Mouse (Mus musculus): Measurements from ENCODE around the gene Hdac5. TPM values are rescaled to one million over a fixed set of nuclear protein-coding genes. Genes with fewer than 3 reads are reported as not detected.

The Hdac5 gene
- polyA plus RNA-seq (2015; fragmentation: Nextera tagmentation; extraction: Ambion mirVana), result 17.7 and 17.8 TPM in 2 replicates

- H3K4me2 ChIP-seq (ENCODE audit: low read depth, low read length), result peak within 1 kb of the TSS; percentile 98
Measured at GRCm38 (mm10) chr11:102230006-102230741, at the start of gene Hdac5. Hdac5 (minus strand) TSS chr11:102230166.

GRCm38 (mm10) chr11:102279595-102279994 is 49.6 kb upstream of the Hdac5 start:
- H3K4me3 ChIP-seq (ENCODE audit: low read depth, low read length), result no peak overlapping the region
- no peaks in the 10 kb centered on the region for H3K9me3 ChIP-seq (ENCODE audit: low read length)
- TF ChIP-seq CTCF (IDR thresholded peaks at IDR 0.05; ENCODE audit: low read depth) (no peak), EP300 (IDR thresholded peaks at IDR 0.05; ENCODE audit: low read depth) (no peak)
- 88% methylated on average over 3 of the region's 3 CpGs for WGBS (ENCODE audit: insufficient replicate concordance)
- H3K36me3 ChIP-seq (replicated peaks; ENCODE audit: insufficient read depth, low read length), result no peaks in the 10 kb centered on the region
- no peak overlapping the region for H3K4me2 ChIP-seq (ENCODE audit: low read depth, low read length)
- no peaks in the 10 kb centered on the region for H3K27me3 ChIP-seq (ENCODE audit: insufficient read depth, low read length)
- H3K4me1 ChIP-seq (ENCODE audit: insufficient read depth), result peaks cover 12% of the 10 kb centered on the region; the same call in 1 of the 2 replicates
- H3K9ac ChIP-seq (replicated peaks), result no peak overlapping the region
- no peak overlapping the region for H3K27ac ChIP-seq (ENCODE audit: low read depth)
- no peak for ATAC-seq
- no peak for DNase-seq

More at GRCm38 (mm10) chr11:102230006-102230741, at the start of gene Hdac5:
- TF ChIP-seq CTCF (IDR thresholded peaks at IDR 0.05; ENCODE audit: low read depth) (peak; percentile 25; the same call in 1 of the 2 replicates), EP300 (IDR thresholded peaks at IDR 0.05; ENCODE audit: low read depth) (peak; percentile 64)
- DNase-seq (peak; percentile 97), ATAC-seq (peak; percentile 96)
- Histone ChIP-seq H3K36me3 (replicated peaks; ENCODE audit: insufficient read depth, low read length) (no peaks in the 10 kb centered on the region), H3K27ac (ENCODE audit: low read depth) (peak within 1 kb of the TSS; percentile 73), H3K4me1 (ENCODE audit: insufficient read depth) (peaks cover 18% of the 10 kb centered on the region), H3K4me3 (ENCODE audit: low read depth, low read length) (peak within 1 kb of the TSS; percentile 84), H3K9ac (replicated peaks) (peak within 1 kb of the TSS; percentile 72), H3K27me3 (ENCODE audit: insufficient read depth, low read length) (peaks cover 3% of the 10 kb centered on the region; the same call in 1 of the 2 replicates), H3K9me3 (ENCODE audit: low read length) (no peaks in the 10 kb centered on the region)
- WGBS (ENCODE audit: insufficient replicate concordance), result under 1% methylated on average over 33 of the region's 49 CpGs

GRCm38 (mm10) chr11:102277754-102278153 is 47.8 kb upstream of the Hdac5 start:
- no peak for TF ChIP-seq EP300 (IDR thresholded peaks at IDR 0.05; ENCODE audit: low read depth)
- no peak for TF ChIP-seq CTCF (IDR thresholded peaks at IDR 0.05; ENCODE audit: low read depth)
- H3K36me3 ChIP-seq (replicated peaks; ENCODE audit: insufficient read depth, low read length), result no peaks in the 10 kb centered on the region
- ATAC-seq (no peak), DNase-seq (no peak)
- H3K4me1 ChIP-seq (ENCODE audit: insufficient read depth), result peaks cover 9% of the 10 kb centered on the region; the same call in 1 of the 2 replicates
- H3K9me3 ChIP-seq (ENCODE audit: low read length), result no peaks in the 10 kb centered on the region
- no peak overlapping the region for H3K9ac ChIP-seq (replicated peaks)
- H3K4me3 ChIP-seq (ENCODE audit: low read depth, low read length), result no peak overlapping the region
- H3K4me2 ChIP-seq (ENCODE audit: low read depth, low read length), result no peak overlapping the region
- H3K27me3 ChIP-seq (ENCODE audit: insufficient read depth, low read length), result no peaks in the 10 kb centered on the region
- WGBS (ENCODE audit: insufficient replicate concordance), result 85% methylated on average over 9 of the region's 12 CpGs
- no peak overlapping the region for H3K27ac ChIP-seq (ENCODE audit: low read depth)

- H3K36me3 ChIP-seq (replicated peaks; ENCODE audit: insufficient read depth, low read length), result no peaks in the 10 kb centered on the region
- WGBS (ENCODE audit: insufficient replicate concordance), result 1% methylated on average over 33 of the region's 33 CpGs
- no peak overlapping the region for H3K9ac ChIP-seq (replicated peaks)
- TF ChIP-seq CTCF (IDR thresholded peaks at IDR 0.05; ENCODE audit: low read depth), result no peak
- no peak for TF ChIP-seq EP300 (IDR thresholded peaks at IDR 0.05; ENCODE audit: low read depth)
- H3K27me3 ChIP-seq (ENCODE audit: insufficient read depth, low read length), result no peaks in the 10 kb centered on the region
- peak overlapping the region; percentile 1; the same call in 1 of the 2 replicates for H3K4me3 ChIP-seq (ENCODE audit: low read depth, low read length)
- H3K27ac ChIP-seq (ENCODE audit: low read depth), result no peak overlapping the region
- peak overlapping the region; percentile 66 for H3K4me2 ChIP-seq (ENCODE audit: low read depth, low read length)
- ATAC-seq (peak; percentile 65), DNase-seq (peak; percentile 47)
- peaks cover 9% of the 10 kb centered on the region; the same call in 1 of the 2 replicates for H3K4me1 ChIP-seq (ENCODE audit: insufficient read depth)
- no peaks in the 10 kb centered on the region for H3K9me3 ChIP-seq (ENCODE audit: low read length)
Measured at GRCm38 (mm10) chr11:102276411-102276915, 46.5 kb upstream of the Hdac5 start.

- Histone ChIP-seq H3K36me3 (replicated peaks; ENCODE audit: insufficient read depth, low read length) (no peaks in the 10 kb centered on the region), H3K9ac (replicated peaks) (no peak within 1 kb of the TSS), H3K4me1 (ENCODE audit: insufficient read depth) (0 out of 2 replicates have a peak, but pooled peaks cover 4% of the 10 kb centered on the region), H3K27ac (ENCODE audit: low read depth) (no peak within 1 kb of the TSS), H3K4me3 (ENCODE audit: low read depth, low read length) (no peak within 1 kb of the TSS), H3K27me3 (ENCODE audit: insufficient read depth, low read length) (no peaks in the 10 kb centered on the region), H3K9me3 (ENCODE audit: low read length) (no peaks in the 10 kb centered on the region), H3K4me2 (ENCODE audit: low read depth, low read length) (peak within 1 kb of the TSS; percentile 11; the same call in 1 of the 2 replicates)
- TF ChIP-seq EP300 (IDR thresholded peaks at IDR 0.05; ENCODE audit: low read depth), result no peak
- no peak for TF ChIP-seq CTCF (IDR thresholded peaks at IDR 0.05; ENCODE audit: low read depth)
- ATAC-seq, result no peak
- DNase-seq, result no peak
- 82% methylated on average over 12 of the region's 12 CpGs for WGBS (ENCODE audit: insufficient replicate concordance)
Measured at GRCm38 (mm10) chr11:102268520-102269244, 38.7 kb upstream of the Hdac5 start, which contains the start of gene Asb16. Asb16 (plus strand) TSS chr11:102268743.
